Mouse (Mus musculus): ENCODE measurements around the gene Ankrd54. TPM values are rescaled to one million over a fixed set of nuclear protein-coding genes. Genes with fewer than 3 reads are reported as not detected.

Gene Ankrd54
- polyA plus RNA-seq, 2 experiments, result 44.4 to 58.3 TPM

GRCm38 (mm10) chr15:79096556-79096955 lies 33.9 kb upstream of the Ankrd54 start:
- TF ChIP-seq POLR2A (IDR thresholded peaks at IDR 0.05; ENCODE audit: borderline replicate concordance, extremely low read depth, insufficient read depth, insufficient read length), result no peak
- DNase-seq (ENCODE audit: low spot score) (no peak), ATAC-seq (ENCODE audit: low FRiP score, low read depth) (no peak)
- H3K4me2 ChIP-seq (replicated peaks; ENCODE audit: low read depth, low read length, severe bottlenecking), result no peak overlapping the region
- H3K4me1 ChIP-seq (ENCODE audit: control insufficient read depth, insufficient read depth, low read length), result peaks cover 4% of the 10 kb centered on the region
- no peak overlapping the region for H3K4me3 ChIP-seq (replicated peaks; ENCODE audit: low read length)
- peaks cover 46% of the 10 kb centered on the region for H3K36me3 ChIP-seq (ENCODE audit: control insufficient read depth, insufficient read depth, low read length)
- no peak overlapping the region for H3K27ac ChIP-seq (replicated peaks; ENCODE audit: low read depth, low read length)
- H3K9ac ChIP-seq (ENCODE audit: low read depth, low read length, severe bottlenecking), result no peak overlapping the region
- H3K9me3 ChIP-seq (ENCODE audit: control insufficient read depth, low read length), result no peaks in the 10 kb centered on the region
- WGBS, result 70% methylated on average over 3 of the region's 3 CpGs
- no peaks in the 10 kb centered on the region for H3K27me3 ChIP-seq (ENCODE audit: control insufficient read depth, insufficient read depth, low read length)

- Histone ChIP-seq H3K4me1 (ENCODE audit: control insufficient read depth, insufficient read depth, low read length) (peaks cover 4% of the 10 kb centered on the region), H3K27ac (replicated peaks; ENCODE audit: low read depth, low read length) (no peak overlapping the region), H3K27me3 (ENCODE audit: control insufficient read depth, insufficient read depth, low read length) (no peaks in the 10 kb centered on the region), H3K36me3 (ENCODE audit: control insufficient read depth, insufficient read depth, low read length) (peaks cover 57% of the 10 kb centered on the region), H3K9me3 (ENCODE audit: control insufficient read depth, low read length) (no peaks in the 10 kb centered on the region), H3K4me2 (replicated peaks; ENCODE audit: low read depth, low read length, severe bottlenecking) (no peak overlapping the region), H3K4me3 (replicated peaks; ENCODE audit: low read length) (no peak overlapping the region), H3K9ac (ENCODE audit: low read depth, low read length, severe bottlenecking) (no peak overlapping the region)
- WGBS, result 95% methylated on average over 5 of the region's 5 CpGs
- no peak for TF ChIP-seq POLR2A (IDR thresholded peaks at IDR 0.05; ENCODE audit: borderline replicate concordance, extremely low read depth, insufficient read depth, insufficient read length)
- ATAC-seq (ENCODE audit: low FRiP score, low read depth), result no peak
- DNase-seq (ENCODE audit: low spot score), result no peak
Measured at GRCm38 (mm10) chr15:79095483-79095882, 32.8 kb upstream of the Ankrd54 start.

DNA sequence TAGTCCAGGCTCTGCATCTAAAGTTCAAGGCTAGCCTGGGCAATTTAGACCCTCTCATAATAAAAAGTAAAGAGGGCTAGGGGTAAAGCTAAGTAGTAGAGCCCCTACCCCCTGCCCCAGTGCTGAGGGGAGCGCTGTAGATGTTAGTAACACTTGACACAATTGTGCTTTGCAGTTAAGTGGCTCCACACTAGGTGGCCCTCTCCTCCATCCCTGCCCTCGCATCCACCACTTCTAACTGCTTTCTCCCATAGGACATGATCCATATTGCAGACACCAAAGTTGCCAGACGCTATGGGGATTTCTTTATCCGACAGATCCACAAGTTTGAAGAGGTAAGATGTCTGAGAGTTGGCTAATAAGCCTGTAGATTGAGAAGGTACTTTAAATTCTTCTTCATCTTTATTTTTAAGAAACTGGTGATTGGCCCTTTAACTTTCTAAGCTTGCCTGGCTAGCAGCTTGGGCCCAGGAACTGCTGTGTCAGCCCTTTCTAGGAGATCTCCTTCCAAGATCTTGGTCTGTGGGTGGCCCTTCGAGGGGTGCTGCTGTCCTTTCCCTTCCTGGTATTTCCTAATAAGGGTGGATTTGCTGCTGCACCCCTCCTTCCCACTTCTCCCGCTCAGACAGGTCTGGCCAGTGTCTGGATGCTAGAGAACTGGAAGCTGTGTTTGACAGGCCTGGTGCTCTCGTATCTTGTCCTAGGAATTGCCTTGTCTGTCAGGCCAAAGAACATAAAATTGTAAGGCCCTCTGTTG lies 30.6 kb upstream of the Ankrd54 start:
- H3K27ac ChIP-seq (replicated peaks; ENCODE audit: low read depth, low read length), result no peak overlapping the region
- ATAC-seq (ENCODE audit: low FRiP score, low read depth) (no peak), DNase-seq (ENCODE audit: low spot score) (no peak)
- H3K4me3 ChIP-seq (replicated peaks; ENCODE audit: low read length), result no peak overlapping the region
- 68% methylated on average over 7 of the region's 7 CpGs for WGBS
- TF ChIP-seq POLR2A (IDR thresholded peaks at IDR 0.05; ENCODE audit: borderline replicate concordance, extremely low read depth, insufficient read depth, insufficient read length), result no peak
- peaks cover 78% of the 10 kb centered on the region for H3K36me3 ChIP-seq (ENCODE audit: control insufficient read depth, insufficient read depth, low read length)
- no peaks in the 10 kb centered on the region for H3K27me3 ChIP-seq (ENCODE audit: control insufficient read depth, insufficient read depth, low read length)
- H3K4me2 ChIP-seq (replicated peaks; ENCODE audit: low read depth, low read length, severe bottlenecking), result no peak overlapping the region
- peaks cover 4% of the 10 kb centered on the region for H3K4me1 ChIP-seq (ENCODE audit: control insufficient read depth, insufficient read depth, low read length)
- H3K9ac ChIP-seq (ENCODE audit: low read depth, low read length, severe bottlenecking), result no peak overlapping the region
- H3K9me3 ChIP-seq (ENCODE audit: control insufficient read depth, low read length), result no peaks in the 10 kb centered on the region

- no peak for ATAC-seq (ENCODE audit: low FRiP score, low read depth)
- H3K36me3 ChIP-seq (ENCODE audit: control insufficient read depth, insufficient read depth, low read length), result peaks cover 87% of the 10 kb centered on the region
- no peaks in the 10 kb centered on the region; the same call in 1 of the 2 replicates for H3K4me1 ChIP-seq (ENCODE audit: control insufficient read depth, insufficient read depth, low read length)
- 91% methylated on average over 6 of the region's 6 CpGs for WGBS
- H3K9me3 ChIP-seq (ENCODE audit: control insufficient read depth, low read length), result no peaks in the 10 kb centered on the region
- no peak overlapping the region for H3K4me2 ChIP-seq (replicated peaks; ENCODE audit: low read depth, low read length, severe bottlenecking)
- no peak for TF ChIP-seq POLR2A (IDR thresholded peaks at IDR 0.05; ENCODE audit: borderline replicate concordance, extremely low read depth, insufficient read depth, insufficient read length)
- no peak overlapping the region for H3K9ac ChIP-seq (ENCODE audit: low read depth, low read length, severe bottlenecking)
- no peak for DNase-seq (ENCODE audit: low spot score)
- no peak overlapping the region for H3K27ac ChIP-seq (replicated peaks; ENCODE audit: low read depth, low read length)
- H3K4me3 ChIP-seq (replicated peaks; ENCODE audit: low read length), result no peak overlapping the region
- no peaks in the 10 kb centered on the region for H3K27me3 ChIP-seq (ENCODE audit: control insufficient read depth, insufficient read depth, low read length)
Measured at GRCm38 (mm10) chr15:79092284-79092683, 29.6 kb upstream of the Ankrd54 start.

GRCm38 (mm10) chr15:79079567-79079966 lies 16.9 kb upstream of the Ankrd54 start:
- peaks cover 7% of the 10 kb centered on the region for H3K4me1 ChIP-seq (ENCODE audit: control insufficient read depth, insufficient read depth, low read length)
- WGBS, result 96% methylated on average over 7 of the region's 7 CpGs
- H3K4me2 ChIP-seq (replicated peaks; ENCODE audit: low read depth, low read length, severe bottlenecking), result no peak overlapping the region
- no peak overlapping the region for H3K27ac ChIP-seq (replicated peaks; ENCODE audit: low read depth, low read length)
- H3K4me3 ChIP-seq (replicated peaks; ENCODE audit: low read length), result no peak overlapping the region
- H3K27me3 ChIP-seq (ENCODE audit: control insufficient read depth, insufficient read depth, low read length), result no peaks in the 10 kb centered on the region
- no peak for TF ChIP-seq POLR2A (IDR thresholded peaks at IDR 0.05; ENCODE audit: borderline replicate concordance, extremely low read depth, insufficient read depth, insufficient read length)
- DNase-seq (ENCODE audit: low spot score), result no peak
- ATAC-seq (ENCODE audit: low FRiP score, low read depth), result no peak
- H3K36me3 ChIP-seq (ENCODE audit: control insufficient read depth, insufficient read depth, low read length), result peaks cover 82% of the 10 kb centered on the region
- no peaks in the 10 kb centered on the region for H3K9me3 ChIP-seq (ENCODE audit: control insufficient read depth, low read length)
- no peak overlapping the region for H3K9ac ChIP-seq (ENCODE audit: low read depth, low read length, severe bottlenecking)

Data from limb, embryonic 14.5 days (tissue).